Mouse (Mus musculus) WW6 (cell line): Measurements from ENCODE around the gene Pnpla3.

Experiments used
- DNase-seq: peaks from one replicate; pipeline ENCODE4 v3.0.0-alpha.2; 2013; ENCODE audit warnings: low read depth, low spot score

Pnpla3 gene

DNA sequence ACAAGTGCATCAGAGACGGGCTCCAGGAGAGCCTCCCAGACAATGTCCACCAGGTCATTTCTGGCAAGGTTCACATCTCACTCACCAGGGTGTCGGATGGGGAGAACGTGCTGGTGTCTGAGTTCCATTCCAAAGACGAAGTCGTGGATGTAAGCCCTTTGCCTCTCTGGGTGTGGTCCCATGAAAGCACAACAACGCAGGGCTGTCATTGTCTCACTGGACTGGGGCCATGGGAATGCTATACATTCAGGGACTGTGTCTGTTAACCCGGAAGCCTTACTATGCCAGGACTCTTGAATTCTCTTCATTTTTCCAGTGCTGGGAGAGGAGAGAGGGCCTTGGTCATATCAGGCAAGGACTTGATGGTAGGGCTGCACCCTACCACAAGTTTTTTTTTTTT, 3.5 kb downstream of the Pnpla3 start:
- no peak for DNase-seq

DNA sequence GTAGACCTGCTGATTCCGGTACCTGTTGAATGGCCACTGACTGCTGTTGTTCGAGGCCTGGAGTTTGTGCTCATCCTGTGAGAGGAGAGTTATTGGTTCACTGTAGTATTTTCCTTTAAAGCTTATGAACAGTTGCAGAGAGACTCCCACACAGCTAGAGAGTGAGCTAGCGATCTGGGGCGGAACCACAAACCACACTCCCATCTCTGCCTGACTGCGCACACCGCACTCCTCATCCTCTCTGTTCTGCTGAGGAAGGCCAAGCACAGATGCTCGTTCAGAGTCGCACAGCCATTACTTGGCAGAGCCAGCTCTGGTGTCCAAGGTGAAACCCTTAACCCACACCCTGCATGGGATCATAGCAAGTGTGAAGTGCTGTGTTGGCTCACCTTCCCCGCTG, 11.1 kb downstream of the Pnpla3 start:
- no peak for DNase-seq

DNA sequence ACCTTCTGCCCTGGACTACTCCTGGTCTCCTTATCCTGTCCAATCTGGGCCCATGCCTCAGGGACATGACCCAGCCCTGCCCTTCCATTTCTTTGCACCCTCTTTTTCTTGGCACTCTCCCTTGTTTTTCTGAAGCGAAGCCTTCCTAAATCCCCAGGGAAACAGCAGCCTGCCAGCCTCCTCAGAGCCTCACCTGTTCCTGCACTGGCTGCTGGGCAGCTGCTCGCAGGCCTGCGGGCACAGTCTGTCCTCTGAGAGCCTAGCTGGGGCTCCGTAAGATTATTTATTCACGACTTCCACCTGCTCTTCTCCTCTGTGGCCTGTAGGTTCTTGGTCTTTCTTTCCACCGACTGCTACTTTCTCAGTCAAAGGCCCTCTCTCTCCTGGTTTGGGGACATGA, 14.4 kb downstream of the Pnpla3 start:
- DNase-seq = no peak

DNA sequence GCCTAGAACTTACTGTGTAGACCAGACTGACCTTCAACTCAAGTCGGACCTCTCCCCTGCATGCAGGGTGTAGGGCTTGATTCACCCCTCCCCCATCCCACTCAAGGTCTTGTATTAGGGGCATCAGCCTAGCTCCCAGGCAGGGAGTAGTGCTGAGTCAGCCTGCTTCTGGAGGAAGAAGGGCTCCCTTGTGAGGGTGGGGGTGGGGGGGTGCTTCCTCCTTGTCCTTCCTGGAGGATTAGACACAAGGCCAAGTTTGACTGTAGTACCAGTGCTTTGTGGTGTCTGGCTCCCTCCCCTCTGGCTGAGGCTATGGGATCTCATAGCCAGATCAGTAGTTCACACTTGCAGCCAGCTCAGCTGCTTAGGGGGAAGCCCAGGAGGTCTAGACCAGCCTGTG, 16.3 kb downstream of the Pnpla3 start:
- no peak for DNase-seq

DNA sequence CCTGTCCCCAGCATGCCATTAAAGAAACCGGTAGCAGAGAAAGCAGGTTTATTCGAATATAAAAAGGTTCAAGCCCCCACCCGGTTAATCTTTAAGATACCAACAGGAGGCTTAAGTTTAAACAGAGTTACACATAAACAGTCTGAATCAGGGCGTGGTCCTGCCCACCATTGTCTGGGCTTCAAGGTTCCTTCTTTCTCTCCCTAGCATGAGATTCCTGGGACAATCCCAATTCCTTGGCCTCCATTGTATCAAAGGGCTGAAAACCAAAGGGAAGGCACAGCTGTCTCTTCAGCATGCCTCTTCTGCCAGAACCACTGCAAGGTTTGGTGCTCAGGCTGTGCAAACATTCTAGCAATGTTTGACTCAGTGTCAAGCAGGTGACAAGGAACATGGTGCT, 18.6 kb downstream of the Pnpla3 start:
- DNase-seq = no peak

DNA sequence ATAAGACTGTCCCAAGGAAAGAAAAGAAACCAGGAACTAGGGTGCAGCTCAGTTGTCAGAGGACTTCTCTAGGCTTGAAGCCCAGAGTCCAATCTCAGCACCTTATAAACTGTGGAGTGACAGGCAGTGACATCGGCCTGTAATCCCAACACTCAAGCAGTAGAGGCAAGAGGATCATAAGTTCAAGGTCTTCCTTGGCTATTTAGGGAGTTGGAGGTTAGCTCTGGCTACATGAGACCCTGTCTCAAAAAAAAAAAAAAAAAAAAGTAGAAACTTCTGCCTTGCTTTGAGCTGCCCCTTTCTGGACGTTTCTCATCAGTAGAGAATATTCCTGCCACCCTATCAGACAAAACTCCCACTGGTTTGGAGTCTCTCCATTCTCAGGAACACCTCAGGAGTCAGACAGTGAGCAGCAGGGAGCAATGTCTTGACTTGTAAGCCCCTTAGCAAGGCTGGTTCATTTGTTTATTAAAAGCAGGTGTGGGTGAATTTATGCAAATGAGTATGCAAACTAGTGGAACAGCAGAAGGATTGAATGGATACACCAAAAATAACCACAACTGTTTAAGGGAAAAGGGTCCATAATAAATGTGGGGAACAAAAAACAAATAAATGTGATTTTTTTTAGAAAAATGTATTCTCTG, 21.4 kb downstream of the Pnpla3 start:
- DNase-seq = no peak

DNA sequence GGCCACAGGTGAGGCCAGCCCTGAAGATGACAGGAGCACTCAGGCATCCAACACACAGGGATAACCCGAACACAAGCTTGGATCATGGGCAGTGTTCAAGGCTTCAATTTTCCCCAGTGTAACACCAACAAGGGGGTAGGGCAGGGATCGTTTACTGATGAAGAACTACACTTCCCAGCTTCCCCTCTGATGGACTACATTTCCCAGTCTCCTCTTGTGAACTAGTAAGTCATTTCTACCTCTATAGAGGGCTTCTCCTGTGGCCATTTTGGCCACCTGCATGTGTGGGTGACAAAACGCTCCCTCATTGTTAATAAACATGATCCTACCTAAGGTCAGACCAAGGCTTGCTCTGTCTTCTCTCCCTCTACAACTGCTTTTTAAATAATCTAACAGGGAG, 22.2 kb downstream of the Pnpla3 start:
- DNase-seq = no peak

DNA sequence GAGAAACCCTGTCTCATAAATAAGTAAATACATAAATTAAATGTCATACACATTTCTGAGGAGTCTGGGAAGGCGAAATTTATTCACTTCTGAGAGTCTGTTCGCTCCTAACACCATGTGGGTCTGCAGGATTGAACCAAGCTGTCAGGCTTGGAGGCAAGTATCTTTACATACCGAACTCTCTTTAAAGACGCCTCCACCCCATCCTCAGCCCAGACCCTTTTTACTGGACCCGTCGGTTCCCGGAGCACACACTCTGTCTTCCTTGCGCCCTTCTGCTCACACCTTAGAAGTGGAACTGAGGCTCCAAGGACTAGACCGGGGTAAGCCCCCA, 24.1 kb downstream of the Pnpla3 start:
- no peak for DNase-seq

DNA sequence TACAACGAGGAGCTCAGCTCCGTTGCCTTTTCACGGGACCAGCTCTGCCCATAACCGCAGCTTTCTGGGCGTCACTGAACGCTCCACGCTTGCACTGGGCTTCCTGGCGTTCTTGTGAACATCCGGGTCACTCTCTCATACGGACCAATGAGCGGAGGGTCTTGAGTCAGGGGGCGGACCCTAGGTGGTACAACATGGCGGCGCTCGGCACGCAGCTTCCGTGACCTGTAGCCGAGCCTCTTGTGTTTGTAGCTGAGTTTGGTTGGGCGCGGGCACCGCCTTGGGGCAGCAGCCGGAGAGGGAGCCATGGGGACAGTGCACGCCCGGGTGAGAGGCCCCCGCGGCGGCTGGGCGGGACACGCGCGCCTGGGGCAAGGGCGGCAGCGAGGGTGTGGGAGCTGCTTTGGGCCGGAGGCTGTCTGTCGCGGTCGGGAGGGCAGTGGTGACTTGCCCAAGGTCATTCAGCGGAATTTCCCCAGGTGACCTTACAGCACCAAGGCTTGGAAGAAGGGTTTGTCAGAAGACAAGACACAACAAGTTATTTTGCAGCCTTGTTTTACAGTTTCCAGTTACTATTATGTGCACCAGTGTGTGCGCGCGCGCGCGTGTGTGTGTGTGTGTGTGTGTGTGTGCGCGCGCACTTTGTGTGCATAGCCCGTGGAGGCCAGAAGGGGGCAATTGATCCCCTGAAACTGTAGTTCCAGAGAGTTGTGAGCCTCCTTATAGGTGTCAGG, 24.6 kb downstream of the Pnpla3 start, which contains the start of gene Samm50:
Gene Samm50, plus strand, starts transcription at position 184 of the 734 bp plus-strand sequence.
- peak; percentile 91 for DNase-seq

DNA sequence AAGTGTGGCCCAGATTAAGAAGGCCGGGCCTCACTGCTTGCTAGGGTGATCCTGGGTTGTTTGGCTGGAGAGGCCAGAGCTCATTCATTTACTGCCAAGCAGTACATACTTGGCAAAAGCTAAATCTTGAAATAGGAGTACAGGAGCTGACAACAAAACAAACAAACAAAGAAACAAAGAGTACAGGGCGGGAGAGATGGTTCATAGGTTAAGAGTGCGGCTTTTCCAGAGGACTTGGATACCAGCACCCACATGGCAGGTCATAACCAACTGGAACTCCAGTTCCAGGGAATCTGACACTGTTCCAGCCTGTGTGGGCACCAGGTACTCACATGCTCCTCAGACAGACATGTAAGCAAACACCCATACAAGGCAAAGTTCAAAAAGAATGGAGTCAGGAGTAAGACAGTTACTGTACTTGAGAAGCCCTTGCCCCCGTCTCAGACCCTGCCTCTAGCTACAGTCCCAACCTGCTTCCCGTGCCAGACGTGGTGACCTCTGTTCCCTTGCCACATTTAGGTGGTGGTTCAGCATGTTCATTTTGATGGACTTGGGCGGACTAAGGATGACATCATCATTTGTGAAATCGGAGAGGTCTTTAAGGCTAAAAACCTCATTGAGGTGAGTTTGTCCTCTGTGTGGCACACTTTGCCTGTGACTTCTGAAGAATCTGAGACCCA, 29.0 kb downstream of the Pnpla3 start:
- DNase-seq = no peak

DNA sequence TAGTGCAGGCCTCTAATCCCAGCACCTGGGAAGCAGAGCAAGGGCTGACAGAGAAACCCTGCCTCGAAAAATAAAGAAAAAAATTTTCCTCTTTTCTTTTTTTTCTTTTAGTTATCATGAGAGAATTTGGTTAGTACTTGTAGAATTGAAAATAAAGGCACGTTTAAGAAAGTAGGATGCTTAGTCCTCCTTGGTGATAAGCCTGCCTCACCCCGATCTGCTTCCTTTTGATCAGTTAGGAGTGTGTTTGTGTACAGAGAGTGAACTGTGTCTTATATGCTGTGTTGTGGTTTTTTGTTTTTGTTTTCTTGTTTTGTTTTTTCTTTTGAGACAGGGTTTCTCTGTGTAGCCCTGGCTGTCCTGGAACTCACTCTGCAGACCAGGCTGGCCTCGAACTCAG, 39.7 kb downstream of the Pnpla3 start:
- no peak for DNase-seq

DNA sequence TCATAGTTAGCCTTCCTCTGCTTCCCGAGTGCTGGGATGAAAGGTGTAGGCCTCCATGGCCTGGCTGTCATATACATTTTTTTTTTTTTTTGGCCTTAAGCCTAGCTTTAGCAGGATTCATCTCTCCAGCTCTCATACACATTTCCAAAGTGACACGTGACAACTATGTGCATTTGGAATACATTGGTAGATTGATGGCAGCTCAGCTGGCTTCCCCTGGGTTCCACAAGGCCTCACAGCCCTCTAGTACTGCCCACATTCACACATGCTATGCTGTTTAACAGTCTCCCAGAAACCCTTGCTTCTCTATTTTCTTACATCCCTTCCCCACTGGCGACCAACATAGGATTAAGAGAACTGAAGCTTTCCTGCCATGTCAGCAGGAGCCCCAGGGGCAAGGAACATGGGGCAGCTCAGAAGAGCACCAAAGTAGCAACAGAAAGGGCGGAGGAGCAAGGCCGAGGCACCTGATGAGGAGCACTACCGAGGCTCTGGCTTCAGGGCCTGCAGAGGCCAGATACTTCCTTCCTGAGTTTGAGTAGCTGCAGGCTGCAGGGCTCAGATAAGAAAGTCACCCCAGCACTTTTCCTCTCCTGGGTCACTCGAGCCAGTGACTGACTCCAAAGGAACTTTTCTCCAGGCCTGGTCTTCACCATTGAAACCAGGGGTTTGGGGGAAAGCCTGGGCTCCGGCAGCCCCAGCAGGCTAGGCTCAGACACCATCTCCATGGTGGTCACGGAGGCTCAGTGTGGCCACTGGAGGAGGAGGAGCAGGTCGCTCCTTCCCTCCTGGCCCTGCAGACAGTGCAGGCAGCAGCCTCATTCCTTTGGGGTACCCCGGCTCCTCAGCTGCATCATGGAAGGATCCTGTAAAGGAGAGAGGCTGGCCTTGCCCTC, 42.1 kb downstream of the Pnpla3 start:
- DNase-seq = no peak

DNA sequence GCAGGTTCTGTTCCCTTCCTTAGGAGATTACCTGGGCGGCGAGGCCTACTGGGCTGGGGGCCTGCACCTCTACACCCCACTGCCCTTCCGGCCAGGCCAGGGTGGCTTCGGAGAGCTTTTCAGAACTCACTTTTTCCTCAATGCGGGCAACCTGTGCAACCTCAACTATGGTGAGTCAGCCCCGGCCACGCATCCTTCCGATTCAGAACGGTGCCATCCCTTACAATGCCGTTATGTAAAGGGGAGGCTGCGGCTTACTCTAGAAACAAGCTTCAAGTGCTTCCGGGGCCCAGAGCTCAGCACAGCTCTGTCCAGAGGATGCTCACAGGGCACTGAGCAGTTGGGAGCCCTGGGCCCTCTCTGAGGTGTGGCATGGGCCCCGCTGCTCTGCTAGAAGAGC, 42.8 kb downstream of the Pnpla3 start:
- no peak for DNase-seq

DNA sequence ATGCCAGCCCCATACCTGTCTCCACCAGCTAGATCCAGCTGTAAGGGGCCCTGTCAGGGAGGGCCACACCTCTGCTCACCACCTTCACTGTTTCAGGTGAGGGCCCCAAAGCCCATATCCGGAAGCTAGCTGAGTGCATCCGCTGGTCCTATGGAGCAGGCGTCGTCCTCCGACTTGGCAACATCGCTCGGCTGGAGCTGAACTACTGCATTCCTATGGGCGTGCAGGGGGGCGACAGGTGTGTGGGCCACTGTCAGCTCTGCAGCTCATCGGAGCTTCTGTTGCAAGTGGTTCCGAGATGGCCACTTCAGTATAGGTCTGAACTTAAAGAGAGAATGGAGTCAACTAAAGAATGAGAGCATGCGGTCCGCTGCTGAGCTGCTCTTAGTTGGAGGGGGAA, 43.3 kb downstream of the Pnpla3 start:
- DNase-seq = no peak

DNA sequence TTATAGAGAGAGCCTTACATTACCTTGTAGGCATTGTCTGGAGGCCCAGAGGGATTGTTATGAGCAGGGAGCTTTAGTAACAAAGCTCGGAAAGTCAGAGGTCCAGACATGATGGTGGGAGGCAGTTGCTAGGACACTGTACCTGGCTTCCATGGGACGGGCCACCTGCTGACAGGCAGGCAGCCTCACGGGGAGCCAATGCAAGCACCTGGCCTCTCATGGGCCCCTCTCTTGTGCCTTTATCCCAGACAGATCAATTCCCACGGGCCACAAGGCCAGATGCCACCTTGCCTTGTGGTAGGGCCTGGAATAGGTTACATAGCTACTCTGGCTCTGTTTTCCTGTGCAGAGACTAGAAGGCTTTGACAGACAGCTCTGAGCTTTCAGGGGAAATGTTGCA, 43.9 kb downstream of the Pnpla3 start:
- DNase-seq = no peak

DNA sequence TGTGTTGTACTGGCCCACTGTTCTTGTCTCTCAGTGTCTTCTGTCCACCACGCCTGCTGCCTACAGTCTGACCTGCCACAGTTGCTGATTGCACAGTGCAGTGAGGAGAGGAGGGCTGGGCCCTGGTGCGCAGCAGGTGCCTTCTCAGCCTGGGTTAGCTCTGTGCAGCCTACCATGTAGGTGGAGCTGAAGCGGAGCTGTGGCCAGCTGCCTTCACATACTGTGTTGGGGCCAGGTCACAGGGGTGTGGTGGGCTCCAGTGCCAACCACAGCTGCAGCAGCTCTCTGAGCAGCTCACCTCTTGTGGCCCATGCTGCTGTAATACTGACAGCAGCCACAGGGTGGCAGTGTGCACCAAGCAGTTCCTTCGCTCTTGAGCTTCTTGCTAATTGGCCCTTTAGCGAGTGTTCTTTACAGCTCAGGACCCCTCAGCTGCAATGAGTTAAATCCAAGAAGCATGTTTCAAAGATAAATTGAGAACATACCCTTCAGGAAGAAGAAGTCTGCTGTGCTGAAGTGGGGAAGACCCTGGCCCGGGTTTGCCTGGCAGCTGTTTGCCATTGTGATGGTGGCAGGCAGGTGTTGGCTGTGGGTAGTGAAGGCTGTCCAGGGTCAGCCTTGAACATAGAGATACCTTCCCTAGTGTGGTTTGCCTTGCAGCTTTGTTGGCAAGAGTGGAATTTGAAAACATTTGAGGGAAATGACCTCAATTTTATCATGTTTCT, 44.6 kb downstream of the Pnpla3 start:
- no peak for DNase-seq

DNA sequence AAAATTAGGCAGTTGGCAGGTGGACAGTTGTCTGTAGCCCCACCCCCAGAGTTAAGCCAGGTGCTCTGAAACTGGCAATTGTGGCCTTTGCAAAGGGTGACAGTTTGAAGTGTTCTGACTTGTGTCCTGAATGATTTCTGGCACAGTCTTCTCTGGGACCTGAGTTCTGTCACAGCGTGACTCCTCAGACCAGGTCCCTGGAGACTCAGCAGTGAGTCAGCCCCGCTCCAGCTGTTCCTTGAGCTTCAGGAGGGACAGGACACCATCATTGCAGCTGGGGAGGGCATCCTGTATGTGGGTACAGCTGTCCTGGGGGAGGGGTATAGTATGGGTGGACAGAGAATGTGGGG, 45.1 kb downstream of the Pnpla3 start:
- DNase-seq = no peak

DNA sequence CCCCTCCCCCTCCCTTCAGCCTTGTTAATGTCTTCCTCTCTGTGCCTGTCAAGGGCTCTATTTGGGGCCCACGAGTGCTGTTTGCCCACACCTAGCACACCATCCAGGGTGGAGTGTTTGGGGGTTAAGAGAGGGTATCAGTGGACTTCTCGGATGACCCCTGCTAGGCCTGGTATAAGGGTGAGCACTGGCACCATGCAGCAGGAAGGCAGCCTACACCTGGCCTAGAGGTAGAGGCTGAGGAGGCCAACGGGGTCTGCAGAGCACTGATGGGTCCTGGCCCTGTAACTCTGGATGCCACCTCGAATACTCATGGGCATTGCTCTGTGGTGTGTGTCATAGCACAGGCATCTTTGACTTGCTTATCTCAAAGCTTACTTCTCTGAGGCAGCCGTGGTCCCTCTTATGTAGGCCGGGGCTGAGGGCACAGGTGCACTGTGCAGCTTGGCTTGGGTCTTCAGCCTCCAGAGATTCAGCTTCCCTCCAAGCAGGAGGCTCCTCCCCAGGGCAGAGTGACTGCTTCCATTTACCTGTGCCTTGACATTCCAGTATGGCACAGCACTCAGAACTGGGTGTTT, 45.6 kb downstream of the Pnpla3 start:
- no peak for DNase-seq

DNA sequence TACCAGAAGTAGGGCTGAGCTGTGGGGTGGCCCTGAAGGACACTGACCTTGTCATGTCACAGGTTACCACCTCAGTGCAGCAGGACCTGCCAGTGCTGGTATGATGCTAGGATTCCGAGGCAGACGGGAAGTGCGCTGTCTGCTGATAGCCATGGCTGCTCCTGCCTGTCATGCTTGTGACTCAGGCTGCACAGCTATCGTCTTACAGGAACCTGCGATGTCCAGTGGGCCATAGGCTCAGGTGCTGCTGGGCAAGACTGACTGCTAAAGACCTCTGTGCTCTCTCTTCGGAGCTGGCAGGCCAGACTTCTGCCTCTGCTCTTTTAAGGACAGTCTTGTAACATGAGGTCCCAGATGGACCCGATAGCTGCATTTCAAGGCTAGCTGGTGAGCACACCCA, 46.8 kb downstream of the Pnpla3 start:
- no peak for DNase-seq

DNA sequence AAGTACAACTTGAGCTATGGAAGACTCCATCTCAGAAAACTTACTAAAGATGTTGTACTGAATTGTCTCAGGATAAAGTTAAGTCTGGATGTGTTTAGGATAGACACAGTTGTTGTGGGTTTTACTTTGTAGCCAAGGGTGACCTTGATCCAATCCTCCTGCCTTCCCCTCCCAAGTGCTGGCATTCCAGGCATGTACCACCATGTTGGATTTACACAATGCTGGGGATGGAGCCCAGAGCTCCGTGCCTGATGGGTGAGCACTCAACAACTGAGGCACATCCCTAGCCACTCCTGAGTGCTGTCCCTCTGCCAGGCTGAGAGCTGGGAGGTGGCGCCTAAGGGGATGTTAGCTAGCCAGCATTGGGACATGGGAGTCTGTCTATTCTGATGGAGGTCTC, 47.6 kb downstream of the Pnpla3 start:
- DNase-seq = no peak

DNA sequence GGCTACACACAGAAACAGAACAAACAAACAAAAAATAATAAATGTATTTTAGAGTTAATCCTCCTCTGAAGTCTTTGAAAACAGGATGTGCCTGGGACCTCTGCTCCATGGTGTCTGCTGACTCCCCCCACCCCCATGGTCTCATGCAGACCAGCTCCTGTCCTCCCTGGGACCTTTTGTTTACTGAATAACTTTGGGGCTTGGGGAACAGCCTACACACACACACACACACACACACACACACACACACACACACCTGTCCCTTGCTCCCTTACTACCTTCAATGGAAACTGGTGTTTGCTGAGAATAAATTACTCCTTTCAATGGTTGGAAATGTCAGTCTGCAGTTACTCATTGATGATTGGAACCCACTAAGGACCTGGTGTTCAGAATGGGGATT, 48.4 kb downstream of the Pnpla3 start:
- DNase-seq = no peak
